ENCODE assay signal across 11 mouse cellular contexts in the genomic region with DNA sequence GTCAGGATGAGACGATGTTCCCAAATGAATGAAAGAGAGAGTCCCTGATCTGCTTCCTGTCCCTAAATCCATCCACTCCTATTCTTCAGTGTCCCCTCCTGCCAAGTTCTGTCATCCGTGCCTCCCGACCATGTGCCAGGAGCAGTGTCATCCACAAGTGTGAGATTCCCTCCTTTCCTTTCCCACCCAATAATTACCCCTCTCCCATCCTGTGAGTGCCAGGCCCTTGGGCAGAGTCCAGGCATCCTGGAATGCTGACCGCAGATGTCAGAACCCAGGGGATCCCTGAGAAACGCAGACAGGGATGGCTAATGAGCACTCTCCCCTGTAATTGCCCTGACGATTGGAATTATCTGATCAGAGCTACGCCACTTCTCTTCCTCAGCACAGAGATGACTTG. TPM values are rescaled to one million over a fixed set of nuclear protein-coding genes. Genes with fewer than 3 reads are reported as not detected.
DNase-seq lines count a peak whose midpoint lies in the region; ATAC-seq lines count a peak whose summit lies in the region.
"Had no signal": no experiment of that assay in that cellular context is flagged by ENCODE, and none has a peak within 500 bp of the region (broad histone marks: within the 10 kb centered on the region; RNA-seq: fewer than 3 reads in every experiment).

No protein-coding gene starts in this region.

- 24% methylated on average over 7 of the region's 7 CpGs for WGBS in midbrain, embryonic 16.5 days

- peak; percentile 93 for DNase-seq in heart, adult 11 months
- DNase-seq in heart, postnatal 14 days = no peak
- peak; percentile 66 for DNase-seq in gastrocnemius, postnatal 25 days
- DNase-seq in cerebellum, postnatal 36 days = no peak
- DNase-seq: kidney, postnatal 10 days; right cerebral cortex, postnatal 4 days had no signal

- H3K4me2 ChIP-seq in midbrain, embryonic 16.5 days (ENCODE audit: low read length) = no peak overlapping the region

- no peaks in the 10 kb centered on the region for H3K4me1 ChIP-seq in brown adipose tissue, adult 24 weeks (ENCODE audit: control insufficient read depth, insufficient read depth, insufficient read length, low read length)
- peaks cover 18% of the 10 kb centered on the region for H3K4me1 ChIP-seq in midbrain, embryonic 16.5 days (ENCODE audit: control insufficient read depth, insufficient read depth, low read length)

- H3K36me3 ChIP-seq in midbrain, embryonic 16.5 days (ENCODE audit: control insufficient read depth, insufficient read depth, low read length) = no peaks in the 10 kb centered on the region
- H3K36me3 ChIP-seq: heart, embryonic 10.5 days had no signal

- H3K9me3 ChIP-seq in midbrain, embryonic 16.5 days (replicated peaks; ENCODE audit: control insufficient read depth, low read length, poor library complexity, severe bottlenecking) = no peaks in the 10 kb centered on the region
- H3K9me3 ChIP-seq: heart, embryonic 10.5 days had no signal

- peak overlapping the region; percentile 47 for H3K27ac ChIP-seq in brown adipose tissue, adult 24 weeks (replicated peaks; ENCODE audit: low read depth, low read length)
- peak overlapping the region; percentile 54; the same call in 1 of the 2 replicates for H3K27ac ChIP-seq in midbrain, embryonic 16.5 days (ENCODE audit: low read length)
- H3K27ac ChIP-seq: heart, embryonic 10.5 days had no signal

- ATAC-seq in midbrain, embryonic 16.5 days = peak; percentile 54; the same call in 1 of the 2 replicates
- ATAC-seq in granulocyte monocyte progenitor cell, adult 5-6 weeks (replicated peaks; ENCODE audit: poor library complexity, severe bottlenecking) = no peak
- no peak for ATAC-seq in cerebellum, adult (ENCODE audit: insufficient number of reproducible peaks, low FRiP score, low TSS enrichment)

- H3K4me3 ChIP-seq in brown adipose tissue, adult 24 weeks (ENCODE audit: insufficient read depth, low read depth, low read length) = no peak overlapping the region
- no peak overlapping the region for H3K4me3 ChIP-seq in midbrain, embryonic 16.5 days (ENCODE audit: low read depth, low read length)
- H3K4me3 ChIP-seq: heart, embryonic 10.5 days had no signal

- intact Hi-C loops in heart, postnatal 14 days (cut with DNase I) = no loop called here

- no peaks in the 10 kb centered on the region for H3K27me3 ChIP-seq in midbrain, embryonic 16.5 days (ENCODE audit: control insufficient read depth, insufficient read depth, low read depth, low read length)

- no peak overlapping the region for H3K9ac ChIP-seq in midbrain, embryonic 16.5 days (ENCODE audit: low read depth, low read length)

RNA-seq across cellular contexts. Expression of gene Cep63, which starts 24.3 kb away (rescaled TPM):
- 10 to 100 TPM; 32.2 to 33.5 TPM for total RNA-seq in heart, postnatal 14 days (2021)
- polyA plus RNA-seq in brown adipose tissue, adult 24 weeks (2012; ENCODE audit: insufficient read depth, insufficient read length, missing spikeins) = 39.6 and 41.8 TPM in 2 replicates
- 10 to 100 TPM; 19.1 to 22.4 TPM for total RNA-seq in gastrocnemius, postnatal 25 days (2021)
- 36.0 and 39.4 TPM in 2 replicates for polyA plus RNA-seq in midbrain, embryonic 16.5 days (2015; fragmentation: Nextera tagmentation; extraction: Ambion mirVana)
- total RNA-seq in granulocyte monocyte progenitor cell, adult 5-6 weeks (2014; fragmentation: Nextera tagmentation) = 35.8 and 36.3 TPM in 2 replicates
- total RNA-seq in granulocyte monocyte progenitor cell, adult 5-6 weeks (2017) = 43.3 TPM in 2 replicates

RNA-seq across cellular contexts. Expression of gene Anapc13, which starts 24.5 kb away (rescaled TPM):
- 100 to 1,000 TPM; 282 to 299 TPM for total RNA-seq in heart, postnatal 14 days (2021)
- polyA plus RNA-seq in brown adipose tissue, adult 24 weeks (2012; ENCODE audit: insufficient read depth, insufficient read length, missing spikeins) = 362 and 412 TPM in 2 replicates
- total RNA-seq in gastrocnemius, postnatal 25 days (2021) = 100 to 1,000 TPM; 186 to 188 TPM
- 116 and 126 TPM in 2 replicates for polyA plus RNA-seq in midbrain, embryonic 16.5 days (2015; fragmentation: Nextera tagmentation; extraction: Ambion mirVana)
- total RNA-seq in granulocyte monocyte progenitor cell, adult 5-6 weeks (2014; fragmentation: Nextera tagmentation) = 111 and 222 TPM in 2 replicates
- 120 and 157 TPM in 2 replicates for total RNA-seq in granulocyte monocyte progenitor cell, adult 5-6 weeks (2017)

Comparison
In these comparisons a context has a peak if more than half of its experiments do, and no peak if none do; other contexts are left out.
1. DNase-seq: peak in heart, adult 11 months (single experiment) and gastrocnemius, postnatal 25 days (single experiment); none in heart, postnatal 14 days (0 of 2) and cerebellum, postnatal 36 days (0 of 2).